Mouse (Mus musculus) megakaryocyte, adult 5-6 weeks (primary cell): ENCODE results near the gene Pdgfa. TPM values are rescaled to one million over a fixed set of nuclear protein-coding genes. Genes with fewer than 3 reads are reported as not detected.

Experiments used
- ATAC-seq: 2 replicates; pipeline ENCODE4 v1.8.0; 2016; ENCODE audit warnings: mild to moderate bottlenecking, inconsistent platforms; ENCODE audit not compliant: poor library complexity, severe bottlenecking
- total RNA-seq, 2 experiments: library from RNA; stranded (forward) in 1 of 2; stranded (reverse) in 1 of 2; fragments of 153-499, 151-499 nt in 1 of 2; fragments of 221-1000, 200-1000 nt in 1 of 2; gene quantifications; 2 replicates each; pipeline versions ENCODE4 v1.2.3 to v1.2.4; 2015 to 2017

The Pdgfa gene
- total RNA-seq, 2 experiments from 2014 or later: 0.07 to 0.13 TPM

GRCm38 (mm10) chr5:138929879-138930507 is 67.2 kb downstream of the Pdgfa start:
- no peak for ATAC-seq

Other genes with a start within 250 kb of the Pdgfa start
- gene Fam20c, start 242.9 kb downstream of the Pdgfa start, total RNA-seq (2015): 9.6 and 10.3 TPM in 2 replicates
- gene Fam20c, start 242.9 kb downstream of the Pdgfa start, total RNA-seq (2017): 14.0 and 19.0 TPM in 2 replicates
- gene Gm5294, start 177.3 kb downstream of the Pdgfa start, total RNA-seq (2015): not detected in 2 replicates
- gene Gm5294, start 177.3 kb downstream of the Pdgfa start, total RNA-seq (2017): 1.2 TPM in 1 of 2 replicates, not detected in the other
- 0.27 and 0.60 TPM in 2 replicates for gene Prkar1b, start 152.6 kb upstream of the Pdgfa start, total RNA-seq (2015)
- gene Prkar1b, start 152.6 kb upstream of the Pdgfa start, total RNA-seq (2017): 0.04 and 0.48 TPM in 2 replicates
- 5.2 and 5.6 TPM in 2 replicates for gene Dnaaf5, start 152.9 kb upstream of the Pdgfa start, total RNA-seq (2015)
- 3.3 and 4.1 TPM in 2 replicates for gene Dnaaf5, start 152.9 kb upstream of the Pdgfa start, total RNA-seq (2017)
- gene Sun1, start 203.3 kb upstream of the Pdgfa start, total RNA-seq (2015): 40.8 and 44.1 TPM in 2 replicates
- 67.0 and 72.5 TPM in 2 replicates for gene Sun1, start 203.3 kb upstream of the Pdgfa start, total RNA-seq (2017)